Mouse (Mus musculus): ENCODE measurements around the gene Cacna2d2.

DNA sequence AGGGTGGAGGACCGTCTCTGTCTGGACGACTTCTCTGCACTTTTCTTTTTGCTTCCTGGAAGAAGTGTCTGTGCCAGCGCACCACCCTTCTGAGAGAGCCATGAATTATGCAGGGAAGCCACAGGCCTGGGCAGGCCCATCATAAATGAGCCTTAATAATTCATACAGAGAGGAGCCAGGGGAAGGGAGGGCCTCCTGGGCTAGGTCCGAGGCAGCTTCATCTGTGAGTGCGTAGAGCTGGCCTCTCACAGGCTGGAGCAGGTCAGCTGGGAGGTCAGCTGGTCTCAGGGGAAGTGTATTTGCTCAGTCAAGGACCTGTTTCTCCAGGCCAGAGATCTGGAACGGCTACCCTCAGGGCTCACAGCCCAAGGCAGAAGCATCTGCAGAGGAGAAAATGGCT lies 17.7 kb downstream of the Cacna2d2 start:
- TF ChIP-seq FLI1 (IDR thresholded peaks at IDR 0.05; ENCODE audit: low read length) (no peak), GATA1 (IDR thresholded peaks at IDR 0.05; ENCODE audit: borderline replicate concordance, low read length) (no peak)

Measured in megakaryocyte, embryonic 14.5 days (primary cell).